Mouse (Mus musculus): ENCODE measurements around the gene Prss50.

Gene Prss50

GRCm38 (mm10) chr9:110907201-110907837 is 49.6 kb downstream of the Prss50 start:
- no peak for DNase-seq (ENCODE audit: low spot score)

GRCm38 (mm10) chr9:110907838-110908630 is 50.3 kb downstream of the Prss50 start:
- no peak for DNase-seq (ENCODE audit: low spot score)

GRCm38 (mm10) chr9:110908631-110909016 is 50.9 kb downstream of the Prss50 start:
- no peak for DNase-seq (ENCODE audit: low spot score)

- no peak for DNase-seq (ENCODE audit: low spot score)
Measured at GRCm38 (mm10) chr9:110909371-110909967, 51.7 kb downstream of the Prss50 start.

Data from embryo, embryonic 10.5 days (tissue).